Mouse (Mus musculus) E14TG2a.4 (cell line): Measurements from ENCODE around the gene Gm28051.

Experiments
- CTCF ChIP-seq: conservative IDR thresholded peaks from 2 replicates; pipeline ENCODE4 v1.5.1; 2014; ENCODE audit warnings: low read length
- NANOG ChIP-seq: IDR thresholded peaks from 2 replicates; pipeline ENCODE4 v1.6.1; 2014; ENCODE audit warnings: borderline replicate concordance, low read length, mixed read lengths

DNA sequence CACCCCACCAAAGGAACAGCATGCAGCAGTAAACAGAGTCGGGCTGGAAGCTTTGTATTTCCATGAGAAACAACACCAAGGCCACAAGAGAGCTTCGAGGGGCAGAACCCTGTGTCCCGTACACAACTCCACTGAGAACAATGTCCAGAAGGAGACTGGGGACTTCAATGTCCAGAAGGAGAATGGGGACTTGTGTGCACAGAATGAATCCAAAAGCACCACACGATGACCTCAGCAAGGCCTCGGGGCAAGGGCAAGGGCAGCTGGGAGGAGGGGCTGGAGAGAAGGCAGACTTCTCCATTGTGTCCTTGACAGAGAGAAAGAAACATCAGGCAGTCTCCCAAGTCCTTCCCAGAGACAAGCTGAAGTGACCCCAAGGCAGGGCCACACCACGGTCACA, 78.7 kb downstream of the Gm28051 start:
- TF ChIP-seq CTCF (no peak), NANOG (no peak)
